Mouse (Mus musculus) forebrain, embryonic 12.5 days (tissue): ENCODE data around the gene Ablim1. TPM values are rescaled to one million over a fixed set of nuclear protein-coding genes. Genes with fewer than 3 reads are reported as not detected.

Experiments used
- ATAC-seq: fragments of 200-750 bp; cut with Nextera tagmentation; 2 replicates; pipeline ENCODE4 v1.8.0; 2017; ENCODE audit warnings: moderate TSS enrichment; ENCODE audit not compliant: low FRiP score
- H3K27ac ChIP-seq: fragments of 300-500 bp; sonication (generic); 2 replicates; pipeline ENCODE4 v1.5.1; 2016; ENCODE audit warnings: mild to moderate bottlenecking
- H3K27me3 ChIP-seq: fragments of 300-500 bp; sonication (generic); 2 replicates; pipeline ENCODE4 v1.6.1; 2016; ENCODE audit warnings: mild to moderate bottlenecking
- H3K36me3 ChIP-seq: fragments of 300-500 bp; sonication (generic); replicated peaks from 2 replicates; pipeline ENCODE4 v1.6.1; 2016; ENCODE audit warnings: mild to moderate bottlenecking
- H3K4me1 ChIP-seq: fragments of 300-500 bp; sonication (generic); 2 replicates; pipeline ENCODE4 v1.6.1; 2016
- H3K4me2 ChIP-seq: fragments of 300-500 bp; sonication (generic); 2 replicates; pipeline ENCODE4 v1.6.1; 2016; ENCODE audit warnings: mild to moderate bottlenecking, moderate library complexity
- H3K4me3 ChIP-seq: fragments of 300-500 bp; sonication (generic); replicated peaks from 2 replicates; pipeline ENCODE4 v1.5.1; 2016; ENCODE audit warnings: mild to moderate bottlenecking
- H3K9ac ChIP-seq: fragments of 300-500 bp; sonication (generic); 2 replicates; pipeline ENCODE4 v1.6.1; 2016; ENCODE audit warnings: mild to moderate bottlenecking
- H3K9me3 ChIP-seq: fragments of 300-500 bp; sonication (generic); 2 replicates; pipeline ENCODE4 v1.6.1; 2016
- WGBS: fragments of 180-500 bp; shearing (Covaris S2); methylation state at CpG from one replicate; pipeline ENCODE4 v1.1.7; 2016; 5-methylcytosine and 5-hydroxymethylcytosine counted together
- polyA plus RNA-seq: library from polyadenylated mRNA; unstranded; fragments of >200 nt; fragmentation: Nextera tagmentation; extraction: Ambion mirVana; gene quantifications from 2 replicates; pipeline ENCODE4 v1.2.1, GENCODE M21; 2016

The Ablim1 gene
- polyA plus RNA-seq, 1 experiment from 2014 or later, result 17.7 TPM

GRCm38 (mm10) chr19:57118785-57119565 is 195.7 kb downstream of the Ablim1 start:
- Histone ChIP-seq H3K9ac (peak overlapping the region; percentile 33), H3K4me2 (peak overlapping the region; percentile 56), H3K9me3 (no peaks in the 10 kb centered on the region), H3K4me1 (peaks cover 34% of the 10 kb centered on the region), H3K36me3 (no peaks in the 10 kb centered on the region), H3K4me3 (peak overlapping the region; percentile 34), H3K27me3 (no peaks in the 10 kb centered on the region), H3K27ac (peak overlapping the region; percentile 65)
- ATAC-seq, result peak; percentile 82
- 40% methylated on average over 22 of the region's 22 CpGs for WGBS

GRCm38 (mm10) chr19:57117751-57118150 is 197.0 kb downstream of the Ablim1 start:
- ATAC-seq, result no peak
- no peak overlapping the region for H3K27ac ChIP-seq

GRCm38 (mm10) chr19:57116871-57117501 is 197.7 kb downstream of the Ablim1 start:
- Histone ChIP-seq H3K4me3 (no peak overlapping the region), H3K27me3 (no peaks in the 10 kb centered on the region), H3K9me3 (no peaks in the 10 kb centered on the region), H3K36me3 (no peaks in the 10 kb centered on the region), H3K27ac (no peak overlapping the region), H3K4me1 (peaks cover 34% of the 10 kb centered on the region), H3K9ac (no peak overlapping the region), H3K4me2 (peak overlapping the region; percentile 56)
- WGBS, result 3% methylated on average over 7 of the region's 7 CpGs
- no peak for ATAC-seq

More at GRCm38 (mm10) chr19:57117751-57118150, 197.0 kb downstream of the Ablim1 start:
- Histone ChIP-seq H3K9ac (0 out of 2 replicates have a peak overlapping the region, but pooled peaks have one; percentile 33), H3K9me3 (no peaks in the 10 kb centered on the region), H3K4me1 (peaks cover 34% of the 10 kb centered on the region), H3K27me3 (no peaks in the 10 kb centered on the region), H3K4me2 (peak overlapping the region; percentile 56), H3K36me3 (no peaks in the 10 kb centered on the region), H3K4me3 (peak overlapping the region; percentile 34; the same call in 1 of the 2 replicates)
- 11% methylated on average over 6 of the region's 6 CpGs for WGBS

- H3K27ac ChIP-seq, result no peak overlapping the region
- WGBS, result 54% methylated on average over 5 of the region's 5 CpGs
- H3K4me2 ChIP-seq, result no peak overlapping the region
- no peaks in the 10 kb centered on the region for H3K27me3 ChIP-seq
- peaks cover 34% of the 10 kb centered on the region for H3K4me1 ChIP-seq
- no peak for ATAC-seq
- no peaks in the 10 kb centered on the region for H3K9me3 ChIP-seq
- no peak overlapping the region for H3K4me3 ChIP-seq
- no peak overlapping the region for H3K9ac ChIP-seq
- no peaks in the 10 kb centered on the region for H3K36me3 ChIP-seq
Observed at GRCm38 (mm10) chr19:57115670-57116069, 199.0 kb downstream of the Ablim1 start.

GRCm38 (mm10) chr19:57114951-57115350 is 199.8 kb downstream of the Ablim1 start:
- Histone ChIP-seq H3K27me3 (no peaks in the 10 kb centered on the region), H3K9ac (no peak overlapping the region), H3K36me3 (no peaks in the 10 kb centered on the region), H3K4me1 (peaks cover 33% of the 10 kb centered on the region), H3K4me2 (no peak overlapping the region), H3K4me3 (no peak overlapping the region), H3K27ac (no peak overlapping the region), H3K9me3 (no peaks in the 10 kb centered on the region)
- ATAC-seq, result no peak
- WGBS, result 82% methylated on average over 5 of the region's 5 CpGs

GRCm38 (mm10) chr19:57113975-57114374 is 200.7 kb downstream of the Ablim1 start:
- Histone ChIP-seq H3K4me2 (no peak overlapping the region), H3K27ac (no peak overlapping the region), H3K4me1 (peaks cover 23% of the 10 kb centered on the region), H3K36me3 (no peaks in the 10 kb centered on the region), H3K4me3 (no peak overlapping the region), H3K9me3 (no peaks in the 10 kb centered on the region), H3K9ac (no peak overlapping the region), H3K27me3 (no peaks in the 10 kb centered on the region)
- 96% methylated on average over 8 of the region's 8 CpGs for WGBS
- no peak for ATAC-seq

- no peak for ATAC-seq
- no peak overlapping the region for H3K4me2 ChIP-seq
- no peaks in the 10 kb centered on the region for H3K36me3 ChIP-seq
- H3K4me1 ChIP-seq, result peaks cover 13% of the 10 kb centered on the region
- H3K27ac ChIP-seq, result peak overlapping the region; percentile 43; the same call in 1 of the 2 replicates
- H3K4me3 ChIP-seq, result no peak overlapping the region
- 72% methylated on average over 9 of the region's 9 CpGs for WGBS
- no peaks in the 10 kb centered on the region for H3K27me3 ChIP-seq
- no peaks in the 10 kb centered on the region for H3K9me3 ChIP-seq
- H3K9ac ChIP-seq, result no peak overlapping the region
Observed at GRCm38 (mm10) chr19:57112816-57113406, 201.8 kb downstream of the Ablim1 start.

GRCm38 (mm10) chr19:57112231-57112815 is 202.4 kb downstream of the Ablim1 start:
- Histone ChIP-seq H3K27ac (peak overlapping the region; percentile 27; the same call in 1 of the 2 replicates), H3K27me3 (no peaks in the 10 kb centered on the region), H3K9me3 (no peaks in the 10 kb centered on the region), H3K4me3 (no peak overlapping the region), H3K4me1 (peaks cover 9% of the 10 kb centered on the region), H3K4me2 (no peak overlapping the region), H3K36me3 (no peaks in the 10 kb centered on the region), H3K9ac (no peak overlapping the region)
- WGBS, result 90% methylated on average over 8 of the region's 8 CpGs
- no peak for ATAC-seq

- Histone ChIP-seq H3K9me3 (no peaks in the 10 kb centered on the region), H3K36me3 (no peaks in the 10 kb centered on the region), H3K27me3 (no peaks in the 10 kb centered on the region), H3K4me2 (no peak overlapping the region), H3K4me3 (no peak overlapping the region), H3K4me1 (peaks cover 3% of the 10 kb centered on the region; the same call in 1 of the 2 replicates), H3K27ac (no peak overlapping the region), H3K9ac (no peak overlapping the region)
- 86% methylated on average over 6 of the region's 6 CpGs for WGBS
- ATAC-seq, result no peak
Observed at GRCm38 (mm10) chr19:57111301-57111700, 203.4 kb downstream of the Ablim1 start.

- no peaks in the 10 kb centered on the region for H3K36me3 ChIP-seq
- no peak overlapping the region for H3K9ac ChIP-seq
- no peak overlapping the region for H3K4me2 ChIP-seq
- no peak for ATAC-seq
- no peaks in the 10 kb centered on the region for H3K27me3 ChIP-seq
- no peak overlapping the region for H3K4me3 ChIP-seq
- no peaks in the 10 kb centered on the region for H3K9me3 ChIP-seq
- WGBS, result 84% methylated on average over 7 of the region's 7 CpGs
- peaks cover 3% of the 10 kb centered on the region; the same call in 1 of the 2 replicates for H3K4me1 ChIP-seq
- H3K27ac ChIP-seq, result no peak overlapping the region
Observed at GRCm38 (mm10) chr19:57109620-57110019, 205.1 kb downstream of the Ablim1 start.

GRCm38 (mm10) chr19:57106513-57106912 is 208.2 kb downstream of the Ablim1 start:
- Histone ChIP-seq H3K4me1 (peaks cover 6% of the 10 kb centered on the region; the same call in 1 of the 2 replicates), H3K9me3 (no peaks in the 10 kb centered on the region), H3K4me3 (no peak overlapping the region), H3K9ac (no peak overlapping the region), H3K27ac (no peak overlapping the region), H3K36me3 (no peaks in the 10 kb centered on the region), H3K27me3 (no peaks in the 10 kb centered on the region), H3K4me2 (no peak overlapping the region)
- 82% methylated on average over 6 of the region's 6 CpGs for WGBS
- ATAC-seq, result no peak

GRCm38 (mm10) chr19:57106031-57106430 is 208.7 kb downstream of the Ablim1 start:
- Histone ChIP-seq H3K9ac (no peak overlapping the region), H3K4me1 (peaks cover 6% of the 10 kb centered on the region; the same call in 1 of the 2 replicates), H3K4me3 (no peak overlapping the region), H3K4me2 (no peak overlapping the region), H3K9me3 (no peaks in the 10 kb centered on the region), H3K27me3 (no peaks in the 10 kb centered on the region), H3K36me3 (no peaks in the 10 kb centered on the region), H3K27ac (no peak overlapping the region)
- WGBS, result 91% methylated on average over 3 of the region's 3 CpGs
- no peak for ATAC-seq
